ENCODE assay signal across 8 mouse cellular contexts in genomic region chr12:78860921-78861495, GRCm38 (mm10). TPM values are rescaled to one million over a fixed set of nuclear protein-coding genes. Genes with fewer than 3 reads are reported as not detected.
A peak's percentile ranks its signal among the peaks of the same experiment; 100 is the strongest.
DNase-seq lines count a peak whose midpoint lies in the region; ATAC-seq and TF ChIP-seq lines count a peak whose summit lies in the region.

No protein-coding gene starts in this region.

- H3K9ac ChIP-seq in kidney, postnatal 0 days (ENCODE audit: low read depth, low read length): peak overlapping the region; percentile 78
- peak overlapping the region; percentile 72 for H3K9ac ChIP-seq in neural tube, embryonic 12.5 days

- H3K4me2 ChIP-seq in kidney, postnatal 0 days (ENCODE audit: low read length): peak overlapping the region; percentile 82
- peak overlapping the region; percentile 89 for H3K4me2 ChIP-seq in neural tube, embryonic 12.5 days (replicated peaks)

- no peak for TF ChIP-seq CTCF in kidney, postnatal 0 days (IDR thresholded peaks at IDR 0.05; ENCODE audit: low read depth)
- TF ChIP-seq CTCF in G1E (IDR thresholded peaks at IDR 0.05; ENCODE audit: low read depth, low read length): no peak
- TF ChIP-seq CTCF in embryonic fibroblast, embryonic 13.5 days (IDR thresholded peaks at IDR 0.05; ENCODE audit: borderline replicate concordance, insufficient read depth, low read length): no peak

- peak overlapping the region; percentile 75 for H3K4me3 ChIP-seq in kidney, postnatal 0 days (replicated peaks; ENCODE audit: low read depth, low read length)
- H3K4me3 ChIP-seq in G1E (ENCODE audit: low read depth, low read length): peak overlapping the region; percentile 86
- peak overlapping the region; percentile 73 for H3K4me3 ChIP-seq in embryonic fibroblast, embryonic 13.5 days (ENCODE audit: insufficient read depth, low read length)
- H3K4me3 ChIP-seq in limb, embryonic 10.5 days: peak overlapping the region; percentile 84
- H3K4me3 ChIP-seq in neural tube, embryonic 12.5 days: peak overlapping the region; percentile 71

- H3K4me1 ChIP-seq in kidney, postnatal 0 days (replicated peaks; ENCODE audit: insufficient read depth, low read length): peaks cover 9% of the 10 kb centered on the region
- H3K4me1 ChIP-seq in G1E (ENCODE audit: insufficient read depth, low read depth, low read length): peaks cover 47% of the 10 kb centered on the region
- peaks cover 5% of the 10 kb centered on the region for H3K4me1 ChIP-seq in embryonic fibroblast, embryonic 13.5 days (ENCODE audit: control insufficient read depth, insufficient read depth, low read length)
- peaks cover 21% of the 10 kb centered on the region for H3K4me1 ChIP-seq in limb, embryonic 10.5 days
- peaks cover 22% of the 10 kb centered on the region for H3K4me1 ChIP-seq in neural tube, embryonic 12.5 days

- WGBS in kidney, postnatal 0 days: under 1% methylated on average over 30 of the region's 30 CpGs
- WGBS in limb, embryonic 10.5 days: 1% methylated on average over 30 of the region's 30 CpGs
- 1% methylated on average over 30 of the region's 30 CpGs for WGBS in neural tube, embryonic 12.5 days

- no peaks in the 10 kb centered on the region for H3K27me3 ChIP-seq in kidney, postnatal 0 days (ENCODE audit: insufficient read depth, low read length)
- H3K27me3 ChIP-seq in G1E (ENCODE audit: insufficient read depth, low read length): no peaks in the 10 kb centered on the region
- H3K27me3 ChIP-seq in limb, embryonic 10.5 days (ENCODE audit: low read depth, poor library complexity, severe bottlenecking): no peaks in the 10 kb centered on the region
- no peaks in the 10 kb centered on the region for H3K27me3 ChIP-seq in neural tube, embryonic 12.5 days (replicated peaks)

- DNase-seq in kidney, postnatal 0 days (ENCODE audit: low spot score): no peak
- DNase-seq in kidney, adult 11 months: no peak
- DNase-seq in G1E (ENCODE audit: low spot score): peak; percentile 3
- DNase-seq in limb, embryonic 10.5 days (ENCODE audit: low spot score): no peak
- DNase-seq in gastrocnemius, postnatal 25 days: no peak
- no peak for DNase-seq in B cell, adult 2 months

- H3K9me3 ChIP-seq in kidney, postnatal 0 days (replicated peaks; ENCODE audit: low read length): no peaks in the 10 kb centered on the region
- H3K9me3 ChIP-seq in G1E (replicated peaks): no peaks in the 10 kb centered on the region
- no peaks in the 10 kb centered on the region for H3K9me3 ChIP-seq in limb, embryonic 10.5 days (replicated peaks)
- H3K9me3 ChIP-seq in neural tube, embryonic 12.5 days: no peaks in the 10 kb centered on the region

- TF ChIP-seq POLR2A in embryonic fibroblast, embryonic 13.5 days (IDR thresholded peaks at IDR 0.05; ENCODE audit: low read depth, low read length): peak; percentile 82

- no peaks in the 10 kb centered on the region for H3K36me3 ChIP-seq in kidney, postnatal 0 days (ENCODE audit: insufficient read depth, low read length)
- H3K36me3 ChIP-seq in G1E (replicated peaks): peaks cover 42% of the 10 kb centered on the region
- H3K36me3 ChIP-seq in limb, embryonic 10.5 days: peaks cover 34% of the 10 kb centered on the region
- peaks cover 6% of the 10 kb centered on the region; the same call in 1 of the 2 replicates for H3K36me3 ChIP-seq in neural tube, embryonic 12.5 days

- peak overlapping the region; percentile 83 for H3K27ac ChIP-seq in kidney, postnatal 0 days
- peak overlapping the region; percentile 30; the same call in 1 of the 2 replicates for H3K27ac ChIP-seq in embryonic fibroblast, embryonic 13.5 days (ENCODE audit: insufficient read depth, low read length)
- H3K27ac ChIP-seq in limb, embryonic 10.5 days: peak overlapping the region; percentile 96
- no peak overlapping the region for H3K27ac ChIP-seq in neural tube, embryonic 12.5 days

- ATAC-seq in kidney, postnatal 0 days (replicated peaks; ENCODE audit: low FRiP score, low read depth): peak; percentile 3; the same call in 1 of the 2 replicates
- no peak for ATAC-seq in G1E (ENCODE audit: extremely low read depth, insufficient number of reproducible peaks, low FRiP score, poor library complexity, severe bottlenecking)
- peak; percentile 41 for ATAC-seq in neural tube, embryonic 12.5 days (ENCODE audit: low FRiP score, low read depth)

RNA-seq across cellular contexts. Expression of gene Atp6v1d, which starts 0.4 kb away (rescaled TPM):
- 111 and 121 TPM in 2 replicates for polyA plus RNA-seq in kidney, postnatal 0 days (2015; fragmentation: Nextera tagmentation; extraction: Ambion mirVana)
- total RNA-seq in G1E (2014; fragmentation: Nextera tagmentation) (114 and 119 TPM in 2 replicates), G1E (2017) (140 and 149 TPM in 2 replicates)
- polyA plus RNA-seq in G1E (2012): 7.1 and 10.0 TPM in 2 replicates
- 78.6 and 87.3 TPM in 2 replicates for polyA plus RNA-seq in embryonic fibroblast, embryonic 13.5 days (2011; ENCODE audit: insufficient read length, low read depth, missing spikeins)
- 55.5 and 67.2 TPM in 2 replicates for polyA plus RNA-seq in limb, embryonic 10.5 days (2016; fragmentation: Nextera tagmentation; extraction: Ambion mirVana)
- 102 and 115 TPM in 2 replicates for polyA plus RNA-seq in neural tube, embryonic 12.5 days (2016; fragmentation: Nextera tagmentation; extraction: Ambion mirVana)
- total RNA-seq in gastrocnemius, postnatal 25 days (2021): 10 to 100 TPM; 57.4 to 60.8 TPM

RNA-seq across cellular contexts. Expression of gene Eif2s1, which starts 0.6 kb away (rescaled TPM):
- 151 TPM in 2 replicates for polyA plus RNA-seq in kidney, postnatal 0 days (2015; fragmentation: Nextera tagmentation; extraction: Ambion mirVana)
- total RNA-seq in G1E (2014; fragmentation: Nextera tagmentation) (332 and 357 TPM in 2 replicates), G1E (2017) (191 and 198 TPM in 2 replicates)
- 43.4 and 52.3 TPM in 2 replicates for polyA plus RNA-seq in G1E (2012)
- 128 and 135 TPM in 2 replicates for polyA plus RNA-seq in embryonic fibroblast, embryonic 13.5 days (2011; ENCODE audit: insufficient read length, low read depth, missing spikeins)
- polyA plus RNA-seq in limb, embryonic 10.5 days (2016; fragmentation: Nextera tagmentation; extraction: Ambion mirVana): 301 and 349 TPM in 2 replicates
- 174 and 183 TPM in 2 replicates for polyA plus RNA-seq in neural tube, embryonic 12.5 days (2016; fragmentation: Nextera tagmentation; extraction: Ambion mirVana)
- total RNA-seq in gastrocnemius, postnatal 25 days (2021): 10 to 100 TPM; 39.9 to 40.3 TPM

RNA-seq across cellular contexts. Expression of gene Plek2, which starts 45.8 kb away (rescaled TPM):
- 5.3 TPM in 2 replicates for polyA plus RNA-seq in kidney, postnatal 0 days (2015; fragmentation: Nextera tagmentation; extraction: Ambion mirVana)
- not detected in 2 replicates for total RNA-seq in G1E (2014; fragmentation: Nextera tagmentation)
- not detected in 2 replicates for total RNA-seq in G1E (2017)
- polyA plus RNA-seq in G1E (2012): not detected in 2 replicates
- 0.52 TPM in 1 of 2 replicates, not detected in the other for polyA plus RNA-seq in embryonic fibroblast, embryonic 13.5 days (2011; ENCODE audit: insufficient read length, low read depth, missing spikeins)
- 2.7 and 3.2 TPM in 2 replicates for polyA plus RNA-seq in limb, embryonic 10.5 days (2016; fragmentation: Nextera tagmentation; extraction: Ambion mirVana)
- polyA plus RNA-seq in neural tube, embryonic 12.5 days (2016; fragmentation: Nextera tagmentation; extraction: Ambion mirVana): 1.7 and 2.2 TPM in 2 replicates
- under 1 TPM in 1 of 2 experiments, not detected in 1; 0.43 TPM for total RNA-seq in gastrocnemius, postnatal 25 days (2021)
